Mouse (Mus musculus) hindbrain, embryonic 12.5 days (tissue): ENCODE data around the gene Synm. TPM values are rescaled to one million over a fixed set of nuclear protein-coding genes. Genes with fewer than 3 reads are reported as not detected.

Experiments used
- ATAC-seq: fragments of 200-750 bp; cut with Nextera tagmentation; 2 replicates; pipeline ENCODE4 v1.8.0; 2017; ENCODE audit warnings: moderate TSS enrichment; ENCODE audit not compliant: low FRiP score
- H3K27ac ChIP-seq: fragments of 300-500 bp; sonication (generic); 2 replicates; pipeline ENCODE4 v1.5.1; 2016; ENCODE audit warnings: mild to moderate bottlenecking
- H3K27me3 ChIP-seq: fragments of 300-500 bp; sonication (generic); 2 replicates; pipeline ENCODE4 v1.6.1; 2016; ENCODE audit warnings: mild to moderate bottlenecking
- H3K36me3 ChIP-seq: fragments of 300-500 bp; sonication (generic); 2 replicates; pipeline ENCODE4 v1.6.1; 2016; ENCODE audit warnings: mild to moderate bottlenecking
- H3K4me1 ChIP-seq: fragments of 300-500 bp; sonication (generic); 2 replicates; pipeline ENCODE4 v1.6.1; 2016
- H3K4me2 ChIP-seq: fragments of 300-500 bp; sonication (generic); replicated peaks from 2 replicates; pipeline ENCODE4 v1.6.1; 2016; ENCODE audit warnings: mild to moderate bottlenecking
- H3K4me3 ChIP-seq: fragments of 300-500 bp; sonication (generic); 2 replicates; pipeline ENCODE4 v1.5.1; 2016; ENCODE audit warnings: mild to moderate bottlenecking
- H3K9ac ChIP-seq: fragments of 300-500 bp; sonication (generic); 2 replicates; pipeline ENCODE4 v1.6.1; 2016; ENCODE audit warnings: mild to moderate bottlenecking, moderate library complexity
- H3K9me3 ChIP-seq: fragments of 300-500 bp; sonication (generic); replicated peaks from 2 replicates; pipeline ENCODE4 v1.6.1; 2016; ENCODE audit warnings: mild to moderate bottlenecking
- WGBS: fragments of 180-500 bp; shearing (Covaris S2); methylation state at CpG from one replicate; pipeline ENCODE4 v1.1.7; 2016; 5-methylcytosine and 5-hydroxymethylcytosine counted together
- polyA plus RNA-seq: library from polyadenylated mRNA; unstranded; fragments of >200 nt; fragmentation: Nextera tagmentation; extraction: Ambion mirVana; gene quantifications from 2 replicates; pipeline ENCODE4 v1.2.1, GENCODE M21; 2016

The Synm gene
- polyA plus RNA-seq, 1 experiment from 2014 or later = 5.9 TPM

DNA sequence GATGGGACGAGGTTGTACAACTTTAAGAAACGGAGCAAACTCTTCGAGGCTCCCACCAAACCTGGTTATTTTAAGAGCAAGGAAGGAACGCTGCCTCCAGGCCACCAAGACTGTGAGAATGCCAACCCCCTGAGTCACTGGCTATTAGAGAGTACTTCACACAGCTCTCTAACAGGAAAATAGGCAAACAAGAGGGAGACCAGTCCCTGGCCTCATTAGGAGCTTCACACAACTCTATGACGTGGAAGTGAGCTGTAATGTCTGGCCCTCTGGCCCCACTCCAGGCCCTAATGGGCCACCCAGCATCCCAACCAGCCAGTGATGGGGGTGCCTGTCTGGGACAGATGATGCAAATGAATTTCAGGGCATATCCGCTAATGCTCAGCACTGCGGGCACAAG is 17.8 kb downstream of the Synm start:
- no peak for ATAC-seq
- WGBS = 85% methylated on average over 7 of the region's 7 CpGs
- no peak overlapping the region for H3K4me2 ChIP-seq
- H3K27ac ChIP-seq = no peak overlapping the region
- no peak overlapping the region for H3K9ac ChIP-seq
- peaks cover 6% of the 10 kb centered on the region; the same call in 1 of the 2 replicates for H3K4me1 ChIP-seq
- no peaks in the 10 kb centered on the region for H3K27me3 ChIP-seq
- no peak overlapping the region for H3K4me3 ChIP-seq
- H3K36me3 ChIP-seq = peaks cover 4% of the 10 kb centered on the region; the same call in 1 of the 2 replicates
- H3K9me3 ChIP-seq = no peaks in the 10 kb centered on the region

DNA sequence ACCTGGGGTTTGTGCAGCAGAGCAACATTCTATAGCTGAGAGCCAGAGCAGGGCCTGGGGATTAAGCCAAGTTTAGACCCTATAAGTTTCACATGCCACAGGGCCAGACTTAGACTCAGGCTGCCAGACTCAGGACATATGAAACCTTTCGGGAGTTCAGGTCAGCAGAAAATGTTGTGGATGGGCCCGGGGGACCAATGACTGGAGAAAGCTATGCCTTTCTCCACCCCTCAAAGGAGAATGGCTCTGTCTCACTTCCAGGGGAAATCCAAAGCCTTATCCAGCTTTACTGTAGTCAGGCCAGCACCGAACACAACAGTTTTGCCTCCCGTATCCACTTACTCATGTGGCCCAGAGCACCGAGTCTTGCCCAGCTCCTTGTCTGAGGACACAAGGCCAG is 18.7 kb downstream of the Synm start:
- Histone ChIP-seq H3K27ac (no peak overlapping the region), H3K36me3 (peaks cover 4% of the 10 kb centered on the region; the same call in 1 of the 2 replicates), H3K4me1 (peaks cover 11% of the 10 kb centered on the region), H3K9me3 (no peaks in the 10 kb centered on the region), H3K27me3 (no peaks in the 10 kb centered on the region), H3K9ac (no peak overlapping the region), H3K4me2 (no peak overlapping the region), H3K4me3 (no peak overlapping the region)
- ATAC-seq = no peak
- WGBS = 83% methylated on average over 5 of the region's 5 CpGs

DNA sequence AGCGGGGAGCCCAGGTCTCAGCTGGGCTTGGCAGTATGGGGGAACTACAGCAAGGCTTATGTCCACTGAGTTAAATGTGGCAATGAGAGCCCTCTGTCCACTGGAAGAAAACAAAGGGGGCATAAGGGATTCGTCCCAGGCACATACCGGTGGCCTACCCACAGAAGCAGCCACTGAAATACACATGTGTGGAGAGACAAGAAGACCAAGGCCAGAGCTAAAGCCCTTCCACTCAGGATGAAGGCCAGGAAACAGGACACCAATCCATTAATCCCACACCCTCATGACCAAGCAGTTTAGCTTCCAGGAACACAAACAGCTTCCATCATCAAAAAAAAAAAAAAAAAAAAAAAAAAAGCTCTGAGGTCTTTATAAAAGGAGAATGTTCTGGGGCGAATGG is 19.2 kb downstream of the Synm start:
- WGBS = 84% methylated on average over 4 of the region's 4 CpGs
- no peak overlapping the region for H3K9ac ChIP-seq

DNA sequence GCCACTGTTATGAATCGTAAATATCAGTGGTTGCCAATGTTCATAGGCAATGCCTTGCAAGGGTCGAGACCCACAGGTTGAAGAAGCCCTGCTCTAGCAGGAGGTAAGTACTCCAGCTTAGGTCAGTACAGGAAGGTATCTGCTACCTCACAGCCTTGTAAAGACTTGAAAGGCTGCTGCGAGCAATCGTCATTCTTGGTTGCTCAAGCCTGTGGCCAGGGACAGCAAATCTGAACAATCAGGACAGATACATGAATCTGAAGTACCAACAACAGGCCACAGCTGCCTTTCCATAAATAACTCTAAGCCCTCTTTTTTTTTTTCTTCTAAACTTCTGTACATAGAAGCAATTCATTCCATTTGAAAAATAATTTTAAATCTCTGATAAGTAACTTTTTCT is 27.3 kb downstream of the Synm start:
- H3K4me1 ChIP-seq = peaks cover 12% of the 10 kb centered on the region
- WGBS = 85% methylated on average over 4 of the region's 4 CpGs
- no peak overlapping the region for H3K4me2 ChIP-seq
- no peaks in the 10 kb centered on the region for H3K27me3 ChIP-seq
- H3K9me3 ChIP-seq = no peaks in the 10 kb centered on the region
- 0 out of 2 replicates have a peak, but pooled peaks cover 6% of the 10 kb centered on the region for H3K36me3 ChIP-seq
- no peak overlapping the region for H3K27ac ChIP-seq
- no peak overlapping the region for H3K9ac ChIP-seq
- H3K4me3 ChIP-seq = no peak overlapping the region
- ATAC-seq = no peak

More for the DNA sequence above, 19.2 kb downstream of the Synm start:
- Histone ChIP-seq H3K4me1 (peaks cover 11% of the 10 kb centered on the region), H3K27me3 (no peaks in the 10 kb centered on the region), H3K36me3 (peaks cover 4% of the 10 kb centered on the region; the same call in 1 of the 2 replicates), H3K9me3 (no peaks in the 10 kb centered on the region), H3K27ac (0 out of 2 replicates have a peak overlapping the region, but pooled peaks have one; percentile 30), H3K4me2 (no peak overlapping the region), H3K4me3 (no peak overlapping the region)
- no peak for ATAC-seq

DNA sequence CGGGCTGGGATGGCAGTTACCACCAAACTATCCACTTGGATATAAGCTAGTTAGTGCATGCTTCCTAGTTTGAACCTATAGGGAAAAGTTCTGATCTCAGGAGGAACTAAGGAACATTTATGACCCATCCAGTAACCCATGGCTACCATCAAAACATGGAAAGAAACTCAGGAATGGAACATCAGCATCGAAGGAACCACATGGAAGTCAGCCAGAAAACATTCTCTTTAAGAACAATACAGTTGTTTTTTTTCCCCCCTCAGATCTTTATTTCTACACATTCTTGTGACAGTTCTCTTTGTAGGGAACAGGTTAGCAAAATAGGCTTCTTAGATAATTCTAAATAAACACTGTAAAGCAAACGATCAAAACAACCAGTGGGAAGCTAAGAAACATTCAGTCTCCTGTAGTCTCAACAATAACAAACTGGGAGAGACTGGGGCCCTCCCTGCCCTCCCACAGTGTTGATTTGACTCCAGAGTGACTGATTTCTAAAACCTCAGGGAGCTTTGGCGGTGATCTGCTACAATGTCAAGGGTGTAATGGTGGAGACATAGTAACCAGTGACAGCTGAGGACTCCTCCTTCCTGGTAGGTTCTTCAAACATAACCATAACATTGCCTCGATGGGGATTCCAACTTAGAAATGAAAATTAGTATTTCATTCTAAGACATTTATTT is 29.0 kb downstream of the Synm start:
- no peak for ATAC-seq
- Histone ChIP-seq H3K4me2 (no peak overlapping the region), H3K9me3 (no peaks in the 10 kb centered on the region), H3K4me1 (peaks cover 7% of the 10 kb centered on the region; the same call in 1 of the 2 replicates), H3K36me3 (peaks cover 14% of the 10 kb centered on the region; the same call in 1 of the 2 replicates), H3K9ac (no peak overlapping the region), H3K4me3 (no peak overlapping the region), H3K27ac (no peak overlapping the region), H3K27me3 (no peaks in the 10 kb centered on the region)
- 66% methylated on average over 5 of the region's 5 CpGs for WGBS

DNA sequence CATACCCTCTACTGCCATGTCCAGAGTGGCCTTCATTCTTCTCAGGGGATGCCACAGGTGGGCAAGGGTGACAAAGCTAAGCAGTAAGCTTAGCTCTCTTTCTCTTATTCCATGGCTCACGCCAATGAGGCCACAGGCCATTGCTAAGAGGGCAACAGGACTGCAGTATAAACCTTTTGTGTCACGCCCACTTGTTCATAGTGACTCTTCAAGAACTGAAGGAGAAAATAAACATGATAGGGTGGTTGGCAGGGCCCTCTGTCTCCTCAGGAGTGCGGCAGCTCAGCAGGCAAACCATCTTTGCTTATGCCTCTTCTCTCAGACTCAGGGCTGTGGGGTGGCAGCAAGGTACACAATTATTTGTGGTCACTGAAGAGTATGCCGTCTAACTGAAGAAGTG is 30.7 kb downstream of the Synm start:
- no peaks in the 10 kb centered on the region for H3K9me3 ChIP-seq
- H3K27ac ChIP-seq = no peak overlapping the region
- WGBS = 90% methylated on average over 4 of the region's 4 CpGs
- ATAC-seq = no peak
- H3K4me1 ChIP-seq = peaks cover 7% of the 10 kb centered on the region; the same call in 1 of the 2 replicates
- no peaks in the 10 kb centered on the region for H3K27me3 ChIP-seq
- H3K9ac ChIP-seq = no peak overlapping the region
- H3K4me2 ChIP-seq = no peak overlapping the region
- H3K4me3 ChIP-seq = no peak overlapping the region
- H3K36me3 ChIP-seq = peaks cover 14% of the 10 kb centered on the region; the same call in 1 of the 2 replicates

DNA sequence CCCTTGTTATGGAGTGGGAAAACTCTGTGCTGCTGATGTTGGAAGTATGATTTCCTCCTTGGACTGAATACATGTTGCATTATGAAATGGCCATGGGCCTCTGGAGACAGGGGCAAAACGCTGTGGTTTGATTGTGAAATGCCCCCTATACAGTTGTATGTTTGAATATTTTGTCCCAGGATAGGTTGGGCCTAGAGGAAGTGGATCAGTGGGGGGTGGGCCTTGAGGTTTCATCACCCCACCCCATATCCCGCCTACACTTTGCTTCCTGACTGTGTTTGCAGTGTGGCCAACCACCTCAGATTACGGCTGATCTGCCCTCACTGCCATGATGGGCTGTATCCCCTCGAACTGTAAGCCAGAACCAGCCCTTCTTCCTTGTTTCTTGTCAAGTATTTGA is 31.3 kb downstream of the Synm start:
- Histone ChIP-seq H3K4me3 (no peak overlapping the region), H3K27ac (no peak overlapping the region), H3K27me3 (no peaks in the 10 kb centered on the region), H3K4me1 (peaks cover 3% of the 10 kb centered on the region; the same call in 1 of the 2 replicates), H3K4me2 (no peak overlapping the region), H3K36me3 (peaks cover 14% of the 10 kb centered on the region; the same call in 1 of the 2 replicates), H3K9me3 (no peaks in the 10 kb centered on the region), H3K9ac (no peak overlapping the region)
- no peak for ATAC-seq
- 93% methylated on average over 4 of the region's 4 CpGs for WGBS

DNA sequence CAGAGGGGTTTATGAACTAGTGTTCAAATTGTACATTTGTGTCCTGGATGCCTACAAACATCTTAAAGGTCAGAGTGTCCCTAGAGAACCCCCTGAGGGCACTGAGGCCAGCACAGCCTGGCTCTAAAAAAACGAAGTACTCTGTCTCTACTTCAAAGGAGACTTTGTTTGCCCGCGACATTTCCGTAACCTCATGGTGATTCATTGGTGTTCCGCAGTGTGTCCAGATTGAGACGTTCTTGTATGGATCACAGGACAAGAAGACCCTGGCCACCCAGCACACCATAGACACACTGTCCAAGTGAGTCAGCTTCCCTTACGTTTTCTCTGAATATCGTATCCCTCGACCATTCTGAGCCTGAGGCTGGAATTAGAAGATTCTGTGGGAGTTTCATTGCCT is 34.5 kb downstream of the Synm start:
- no peak for ATAC-seq
- Histone ChIP-seq H3K9me3 (no peaks in the 10 kb centered on the region), H3K4me3 (no peak overlapping the region), H3K9ac (no peak overlapping the region), H3K4me2 (no peak overlapping the region), H3K4me1 (no peaks in the 10 kb centered on the region), H3K27me3 (no peaks in the 10 kb centered on the region), H3K27ac (no peak overlapping the region), H3K36me3 (peaks cover 17% of the 10 kb centered on the region; the same call in 1 of the 2 replicates)
- WGBS = 54% methylated on average over 9 of the region's 9 CpGs

DNA sequence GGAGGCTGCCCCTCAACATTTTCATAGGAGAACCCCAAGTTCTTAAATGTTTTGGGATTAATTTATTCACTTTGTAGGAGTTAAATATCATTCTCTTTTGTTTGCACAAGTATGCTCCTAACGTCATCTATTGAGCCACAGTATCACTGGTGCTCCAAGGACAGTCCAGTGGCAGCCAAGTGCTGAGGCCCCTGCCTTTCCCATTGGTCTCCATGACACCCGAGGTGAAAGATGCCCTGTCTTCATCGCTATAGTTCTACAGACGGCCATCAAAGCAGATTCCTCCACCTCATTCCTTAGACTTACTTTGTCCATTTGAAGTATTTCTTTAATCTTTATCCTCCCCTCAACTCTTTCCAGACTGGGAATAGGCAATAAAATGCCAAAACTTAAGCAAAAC is 35.0 kb downstream of the Synm start:
- ATAC-seq = no peak
- H3K4me3 ChIP-seq = no peak overlapping the region
- no peaks in the 10 kb centered on the region for H3K9me3 ChIP-seq
- peaks cover 17% of the 10 kb centered on the region; the same call in 1 of the 2 replicates for H3K36me3 ChIP-seq
- no peak overlapping the region for H3K9ac ChIP-seq
- 57% methylated on average over 4 of the region's 4 CpGs for WGBS
- no peaks in the 10 kb centered on the region for H3K27me3 ChIP-seq
- no peak overlapping the region for H3K4me2 ChIP-seq
- H3K4me1 ChIP-seq = no peaks in the 10 kb centered on the region
- no peak overlapping the region for H3K27ac ChIP-seq

DNA sequence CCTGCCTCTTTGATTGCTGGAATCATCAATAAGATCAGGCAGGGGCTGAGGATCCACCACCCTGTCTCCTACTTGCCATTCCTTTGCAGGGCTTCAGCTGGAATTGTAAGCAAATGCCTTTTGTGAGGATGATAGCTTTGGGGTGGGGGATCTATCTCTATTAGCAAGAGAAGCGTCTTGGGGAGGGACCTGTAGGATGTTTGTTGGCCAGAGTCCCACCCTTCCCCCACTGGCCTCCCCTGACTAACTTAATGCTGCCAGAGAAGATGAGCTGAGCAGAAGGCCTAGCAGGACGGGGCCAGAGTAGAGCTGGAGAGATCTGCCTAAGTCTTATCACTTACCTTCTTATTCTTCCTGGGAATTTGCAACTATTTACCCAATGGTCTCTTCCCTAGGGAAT is 37.4 kb downstream of the Synm start:
- Histone ChIP-seq H3K27ac (no peak overlapping the region), H3K9me3 (no peaks in the 10 kb centered on the region), H3K9ac (no peak overlapping the region), H3K4me1 (no peaks in the 10 kb centered on the region), H3K36me3 (peaks cover 10% of the 10 kb centered on the region; the same call in 1 of the 2 replicates), H3K4me3 (no peak overlapping the region), H3K4me2 (no peak overlapping the region), H3K27me3 (no peaks in the 10 kb centered on the region)
- no peak for ATAC-seq
- 48% methylated on average over 2 of the region's 2 CpGs for WGBS

DNA sequence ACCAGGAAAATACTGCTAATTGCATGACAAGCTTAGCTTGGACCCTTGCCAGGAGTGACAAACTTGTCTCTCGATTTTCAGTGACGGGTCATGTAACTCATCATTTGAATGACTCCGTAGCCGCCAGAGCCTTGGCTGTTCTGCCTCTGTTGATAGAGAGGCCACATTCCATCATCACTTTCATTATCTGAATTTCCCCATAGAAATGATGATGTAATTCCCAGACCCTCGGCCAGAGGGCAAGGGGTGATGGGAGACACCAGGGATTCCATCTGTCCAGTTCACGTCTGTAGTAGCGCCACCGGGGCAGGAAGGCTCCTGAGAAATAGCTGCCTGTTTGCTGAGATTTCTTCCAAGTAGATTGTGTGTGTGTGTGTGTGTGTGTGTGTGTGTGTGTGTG is 40.7 kb downstream of the Synm start:
- Histone ChIP-seq H3K27me3 (no peaks in the 10 kb centered on the region), H3K27ac (no peak overlapping the region), H3K4me2 (no peak overlapping the region), H3K4me3 (no peak overlapping the region), H3K9ac (no peak overlapping the region), H3K36me3 (0 out of 2 replicates have a peak, but pooled peaks cover 3% of the 10 kb centered on the region), H3K9me3 (no peaks in the 10 kb centered on the region), H3K4me1 (peaks cover 29% of the 10 kb centered on the region)
- WGBS = 65% methylated on average over 8 of the region's 8 CpGs
- ATAC-seq = no peak

DNA sequence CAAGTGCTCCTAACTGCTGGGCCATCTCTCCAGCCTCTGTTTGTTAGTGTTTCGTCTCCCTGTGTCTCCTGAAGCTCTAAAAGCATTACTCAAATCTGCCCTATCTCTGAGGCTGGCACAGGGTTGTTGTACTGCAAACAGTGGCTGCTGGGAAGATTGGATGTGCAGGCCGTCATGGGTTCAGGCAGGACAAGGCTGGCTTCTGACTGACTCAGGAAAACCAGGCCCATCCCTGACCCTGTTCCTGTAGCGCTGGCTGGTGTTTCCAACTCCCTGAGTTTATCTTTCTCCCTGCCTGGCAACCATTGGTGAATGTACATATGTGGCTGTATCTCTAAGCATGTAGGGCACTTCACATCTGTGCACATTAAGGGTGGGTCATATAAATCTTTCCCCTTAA is 42.0 kb downstream of the Synm start:
- no peak overlapping the region for H3K4me2 ChIP-seq
- no peaks in the 10 kb centered on the region for H3K27me3 ChIP-seq
- ATAC-seq = no peak
- peaks cover 7% of the 10 kb centered on the region for H3K36me3 ChIP-seq
- H3K4me1 ChIP-seq = peaks cover 31% of the 10 kb centered on the region
- no peak overlapping the region for H3K4me3 ChIP-seq
- H3K9ac ChIP-seq = no peak overlapping the region
- H3K27ac ChIP-seq = no peak overlapping the region
- WGBS = 81% methylated on average over 3 of the region's 3 CpGs
- H3K9me3 ChIP-seq = no peaks in the 10 kb centered on the region

DNA sequence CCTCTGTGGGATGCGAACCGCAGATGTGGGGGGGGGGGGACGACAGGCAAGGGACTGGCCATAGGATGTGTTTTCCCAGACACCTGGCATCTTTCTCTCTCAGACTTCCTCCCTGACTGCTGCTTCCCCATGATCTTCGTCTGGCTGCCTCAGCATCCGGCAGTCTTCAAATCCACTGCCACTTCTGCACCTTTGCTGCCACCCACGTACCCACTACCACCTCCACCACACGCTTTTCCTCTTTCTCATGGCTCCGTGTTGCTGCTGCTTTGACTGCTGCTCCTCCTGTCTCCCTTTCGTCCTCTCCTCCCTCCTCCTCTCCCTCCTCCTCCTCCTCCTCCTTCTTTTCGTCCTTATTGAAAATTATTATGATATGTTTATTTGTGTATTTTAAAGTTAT is 42.6 kb downstream of the Synm start:
- H3K4me2 ChIP-seq = no peak overlapping the region
- peaks cover 31% of the 10 kb centered on the region for H3K4me1 ChIP-seq
- peaks cover 10% of the 10 kb centered on the region for H3K36me3 ChIP-seq
- no peak overlapping the region for H3K9ac ChIP-seq
- no peaks in the 10 kb centered on the region for H3K9me3 ChIP-seq
- H3K27me3 ChIP-seq = no peaks in the 10 kb centered on the region
- no peak overlapping the region for H3K4me3 ChIP-seq
- WGBS = 87% methylated on average over 10 of the region's 10 CpGs
- no peak for ATAC-seq
- H3K27ac ChIP-seq = no peak overlapping the region
